Mouse (Mus musculus): ENCODE measurements at regions not wholly inside any gene's neighbourhood (a gene's known extent, or its start where the extent isn't known, plus 50 kb on each side); places are given as distances from the start of the nearest gene placed in this dataset.

DNA sequence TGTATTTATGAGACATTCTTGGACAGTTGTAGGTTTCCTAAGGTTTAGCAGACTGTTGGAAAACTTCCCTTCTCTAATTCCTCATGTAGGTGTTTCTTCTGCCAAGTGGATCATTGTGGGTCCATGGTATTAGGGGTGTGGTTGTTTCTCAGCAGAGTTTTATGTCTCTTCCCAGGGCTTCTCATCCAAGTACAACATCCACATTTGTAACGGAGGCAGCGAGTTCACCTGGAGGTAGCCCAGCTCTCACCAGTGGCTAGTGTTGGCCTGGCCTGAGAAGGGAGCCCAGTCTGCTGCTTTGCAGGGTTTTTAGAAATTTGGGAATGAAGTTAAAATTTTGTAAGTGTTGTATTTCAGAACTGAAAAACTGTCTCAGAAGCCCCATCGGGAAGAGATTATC is 122.4 kb downstream of the Wnt5a start:
- Histone ChIP-seq H3K4me2 (ENCODE audit: low read depth, low read length, poor library complexity, severe bottlenecking) (no peak overlapping the region), H3K9me3 (ENCODE audit: low read length) (no peaks in the 10 kb centered on the region), H3K27ac (ENCODE audit: low read depth, low read length) (no peak overlapping the region), H3K36me3 (ENCODE audit: insufficient read depth, low read length) (no peaks in the 10 kb centered on the region), H3K4me3 (ENCODE audit: low read depth, low read length) (no peak overlapping the region), H3K27me3 (ENCODE audit: insufficient read depth, low read length) (no peaks in the 10 kb centered on the region), H3K4me1 (ENCODE audit: insufficient read depth, low read length) (no peaks in the 10 kb centered on the region), H3K9ac (replicated peaks; ENCODE audit: low read length, poor library complexity, severe bottlenecking) (no peak overlapping the region)
- ATAC-seq (ENCODE audit: low FRiP score) = no peak
- DNase-seq (ENCODE audit: low spot score) = no peak
- no peak for TF ChIP-seq CTCF (IDR thresholded peaks at IDR 0.05)
- WGBS = 94% methylated on average over 3 of the region's 3 CpGs

DNA sequence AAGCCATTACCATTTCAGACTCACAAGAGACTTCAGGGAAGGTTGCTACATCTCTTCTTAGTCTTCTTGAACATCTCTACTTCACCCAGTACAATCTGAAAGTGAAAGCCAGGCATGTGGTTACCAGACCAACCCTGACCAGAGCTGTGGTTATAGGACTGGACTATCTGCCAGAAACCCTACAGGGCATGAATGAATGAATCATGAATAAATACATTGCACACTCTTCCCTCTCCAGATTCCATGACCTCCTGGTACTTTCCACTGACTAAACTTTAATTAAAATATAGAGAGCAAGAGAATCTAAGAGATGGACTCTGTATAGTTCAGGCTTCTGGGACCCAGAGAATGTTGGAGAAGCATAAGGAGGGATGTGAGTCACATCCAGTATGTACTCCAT is 130.6 kb downstream of the Wnt5a start:
- Histone ChIP-seq H3K27me3 (ENCODE audit: insufficient read depth, low read length) (no peaks in the 10 kb centered on the region), H3K27ac (ENCODE audit: low read depth, low read length) (no peak overlapping the region), H3K4me3 (ENCODE audit: low read depth, low read length) (no peak overlapping the region), H3K9me3 (ENCODE audit: low read length) (no peaks in the 10 kb centered on the region), H3K9ac (replicated peaks; ENCODE audit: low read length, poor library complexity, severe bottlenecking) (no peak overlapping the region), H3K36me3 (ENCODE audit: insufficient read depth, low read length) (no peaks in the 10 kb centered on the region), H3K4me1 (ENCODE audit: insufficient read depth, low read length) (no peaks in the 10 kb centered on the region), H3K4me2 (ENCODE audit: low read depth, low read length, poor library complexity, severe bottlenecking) (no peak overlapping the region)
- DNase-seq (ENCODE audit: low spot score) = no peak
- ATAC-seq (ENCODE audit: low FRiP score) = no peak
- no peak for TF ChIP-seq CTCF (IDR thresholded peaks at IDR 0.05)

DNA sequence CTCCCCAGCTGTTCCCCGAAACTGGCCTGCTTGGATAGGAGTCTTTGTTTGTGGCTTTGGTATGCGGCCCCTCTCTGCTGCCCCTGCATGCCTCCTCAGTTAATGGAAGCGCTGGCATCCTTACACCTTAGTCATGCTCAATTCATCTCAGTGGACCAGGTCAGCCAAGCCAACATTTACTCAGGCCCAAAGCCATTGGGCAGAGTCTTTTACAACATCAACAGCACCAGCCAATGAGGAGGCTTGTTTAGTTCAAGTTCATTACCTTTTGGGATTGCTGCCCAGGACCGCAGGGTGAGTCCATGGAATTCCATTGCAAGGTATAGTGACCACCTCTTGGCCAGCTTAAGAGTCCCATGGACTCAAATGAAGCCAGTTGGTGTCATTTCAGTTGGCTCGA is 134.5 kb downstream of the Wnt5a start:
- no peaks in the 10 kb centered on the region for H3K9me3 ChIP-seq (ENCODE audit: low read length)
- no peak overlapping the region for H3K4me3 ChIP-seq (ENCODE audit: low read depth, low read length)
- no peaks in the 10 kb centered on the region for H3K27me3 ChIP-seq (ENCODE audit: insufficient read depth, low read length)
- no peak for DNase-seq (ENCODE audit: low spot score)
- no peak overlapping the region for H3K9ac ChIP-seq (replicated peaks; ENCODE audit: low read length, poor library complexity, severe bottlenecking)
- no peak for ATAC-seq (ENCODE audit: low FRiP score)
- no peaks in the 10 kb centered on the region for H3K36me3 ChIP-seq (ENCODE audit: insufficient read depth, low read length)
- no peak overlapping the region for H3K27ac ChIP-seq (ENCODE audit: low read depth, low read length)
- H3K4me2 ChIP-seq (ENCODE audit: low read depth, low read length, poor library complexity, severe bottlenecking) = no peak overlapping the region
- no peaks in the 10 kb centered on the region for H3K4me1 ChIP-seq (ENCODE audit: insufficient read depth, low read length)
- no peak for TF ChIP-seq CTCF (IDR thresholded peaks at IDR 0.05)
- WGBS = 85% methylated on average over 5 of the region's 5 CpGs

DNA sequence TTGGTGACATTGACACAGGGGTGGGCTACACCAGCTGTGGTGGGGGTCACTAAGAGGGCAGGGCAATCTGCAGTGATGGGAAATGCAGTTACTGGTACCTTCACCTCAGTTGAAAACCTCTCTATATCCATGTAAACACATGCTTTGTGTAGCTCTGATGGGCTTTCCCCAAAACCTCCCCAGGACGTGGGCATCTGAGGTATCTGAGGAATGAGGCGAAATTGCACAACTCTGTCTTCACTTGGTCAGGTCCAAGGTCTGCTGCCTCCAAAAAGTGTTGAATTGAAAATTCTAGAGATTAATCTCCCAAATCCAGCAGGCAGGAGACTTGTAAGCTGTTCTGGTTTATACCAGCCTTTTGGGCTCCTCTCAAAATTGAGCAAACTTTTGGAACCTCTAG is 141.3 kb downstream of the Wnt5a start:
- Histone ChIP-seq H3K4me3 (ENCODE audit: low read depth, low read length) (no peak overlapping the region), H3K9ac (replicated peaks; ENCODE audit: low read length, poor library complexity, severe bottlenecking) (no peak overlapping the region), H3K4me1 (ENCODE audit: insufficient read depth, low read length) (no peaks in the 10 kb centered on the region), H3K9me3 (ENCODE audit: low read length) (no peaks in the 10 kb centered on the region), H3K27ac (ENCODE audit: low read depth, low read length) (no peak overlapping the region), H3K36me3 (ENCODE audit: insufficient read depth, low read length) (no peaks in the 10 kb centered on the region), H3K4me2 (ENCODE audit: low read depth, low read length, poor library complexity, severe bottlenecking) (no peak overlapping the region), H3K27me3 (ENCODE audit: insufficient read depth, low read length) (no peaks in the 10 kb centered on the region)
- ATAC-seq (ENCODE audit: low FRiP score) = no peak
- 87% methylated on average over 2 of the region's 2 CpGs for whole genome bisulfite sequencing
- no peak for DNase-seq (ENCODE audit: low spot score)
- no peak for TF ChIP-seq CTCF (IDR thresholded peaks at IDR 0.05)

DNA sequence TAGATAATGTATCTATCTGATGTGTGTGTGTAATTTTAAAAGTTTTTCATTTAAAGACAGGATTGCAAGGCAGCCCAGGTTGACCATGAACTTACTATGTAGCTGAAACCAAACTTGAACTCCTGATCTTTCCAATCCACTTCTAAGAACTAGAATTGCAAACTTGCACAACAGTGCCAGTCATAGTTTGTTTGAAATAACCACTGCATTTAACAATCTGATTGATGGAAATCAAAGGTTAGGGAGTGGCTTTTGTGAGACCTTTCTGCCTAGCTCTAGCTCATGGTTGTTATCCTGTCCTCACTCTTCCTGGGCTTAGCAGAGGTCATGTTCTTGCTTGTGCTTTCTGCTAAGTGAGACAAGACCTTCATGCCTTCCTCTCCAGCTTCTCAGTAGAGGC is 144.9 kb downstream of the Wnt5a start:
- Histone ChIP-seq H3K9ac (replicated peaks; ENCODE audit: low read length, poor library complexity, severe bottlenecking) (no peak overlapping the region), H3K9me3 (ENCODE audit: low read length) (no peaks in the 10 kb centered on the region), H3K36me3 (ENCODE audit: insufficient read depth, low read length) (no peaks in the 10 kb centered on the region), H3K4me2 (ENCODE audit: low read depth, low read length, poor library complexity, severe bottlenecking) (no peak overlapping the region), H3K4me3 (ENCODE audit: low read depth, low read length) (no peak overlapping the region), H3K27me3 (ENCODE audit: insufficient read depth, low read length) (no peaks in the 10 kb centered on the region), H3K4me1 (ENCODE audit: insufficient read depth, low read length) (no peaks in the 10 kb centered on the region), H3K27ac (ENCODE audit: low read depth, low read length) (no peak overlapping the region)
- no peak for DNase-seq (ENCODE audit: low spot score)
- no peak for ATAC-seq (ENCODE audit: low FRiP score)
- no peak for TF ChIP-seq CTCF (IDR thresholded peaks at IDR 0.05)

DNA sequence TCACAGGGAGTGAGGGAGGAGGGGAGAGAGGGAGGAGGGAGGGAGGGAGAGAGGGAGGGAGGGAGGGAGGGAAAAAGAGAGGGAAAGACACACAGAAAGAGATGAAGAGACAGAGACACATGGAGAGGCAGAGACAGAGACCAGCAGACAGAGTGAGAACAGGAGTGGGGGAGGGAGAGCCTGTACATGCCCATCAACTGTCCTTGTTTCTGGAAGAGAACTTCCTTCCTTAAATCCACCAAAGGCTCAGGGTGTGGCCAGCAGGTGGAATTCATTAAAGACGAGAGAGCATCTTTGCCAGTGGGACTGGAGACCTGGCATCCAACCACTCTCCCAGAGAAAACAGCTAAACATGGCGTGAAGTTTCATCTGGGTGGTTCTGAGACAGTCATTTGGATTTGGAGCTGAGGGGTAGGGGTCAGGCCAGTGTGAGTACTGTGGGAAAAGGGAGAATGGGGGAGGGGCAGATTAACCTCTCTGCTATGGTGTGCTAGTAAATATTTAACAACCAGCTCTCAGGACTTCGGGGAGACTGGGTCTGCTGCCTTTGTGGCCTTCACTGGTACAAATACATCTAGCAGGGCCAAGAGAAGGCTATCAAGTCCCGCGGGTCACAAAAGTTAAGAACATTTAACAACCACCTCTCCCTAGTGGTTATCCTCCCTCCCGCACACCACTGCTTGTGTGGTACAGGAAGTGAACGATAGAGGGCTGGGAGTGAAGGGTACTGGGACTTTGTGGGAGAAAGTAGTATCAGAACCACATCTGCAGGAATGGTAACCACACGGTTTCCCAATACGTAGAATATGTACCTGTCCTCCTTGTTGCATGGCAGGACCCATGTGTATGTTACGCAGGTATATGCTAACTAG is 148.7 kb downstream of the Wnt5a start:
- H3K4me1 ChIP-seq (ENCODE audit: insufficient read depth, low read length) = no peaks in the 10 kb centered on the region

More for the DNA sequence above, 148.7 kb downstream of the Wnt5a start:
- H3K4me3 ChIP-seq (ENCODE audit: low read depth, low read length) = no peak overlapping the region
- TF ChIP-seq CTCF (IDR thresholded peaks at IDR 0.05) = no peak
- DNase-seq (ENCODE audit: low spot score) (no peak), ATAC-seq (ENCODE audit: low FRiP score) (no peak)
- H3K27me3 ChIP-seq (ENCODE audit: insufficient read depth, low read length) = no peaks in the 10 kb centered on the region
- H3K9ac ChIP-seq (replicated peaks; ENCODE audit: low read length, poor library complexity, severe bottlenecking) = no peak overlapping the region
- H3K36me3 ChIP-seq (ENCODE audit: insufficient read depth, low read length) = no peaks in the 10 kb centered on the region
- H3K9me3 ChIP-seq (ENCODE audit: low read length) = no peaks in the 10 kb centered on the region
- WGBS = 84% methylated on average over 10 of the region's 10 CpGs
- no peak overlapping the region for H3K27ac ChIP-seq (ENCODE audit: low read depth, low read length)
- no peak overlapping the region for H3K4me2 ChIP-seq (ENCODE audit: low read depth, low read length, poor library complexity, severe bottlenecking)

Data from midbrain, postnatal 0 days (tissue).